Mouse (Mus musculus) C2C12 (cell line): ENCODE measurements around the gene Zfp36l2.

ENCODE experiments used
- CTCF ChIP-seq: IDR thresholded peaks from one replicate; pipeline ENCODE4 v1.5.1; 2011; ENCODE audit not compliant: control insufficient read depth, insufficient read depth, insufficient read length
- FOSL1 ChIP-seq: IDR thresholded peaks from one replicate; pipeline ENCODE4 v1.8.0; 2011; ENCODE audit warnings: mild to moderate bottlenecking, low read length; ENCODE audit not compliant: poor library complexity, insufficient read depth, severe bottlenecking
- MYOG ChIP-seq: IDR thresholded peaks from one replicate; pipeline ENCODE4 v1.6.1; 2011; ENCODE audit not compliant: control insufficient read depth, insufficient read length; ENCODE audit errors: extremely low read depth

GRCm38 (mm10) chr17:84236781-84237557 is 49.2 kb upstream of the Zfp36l2 start:
- TF ChIP-seq FOSL1 (no peak), MYOG (no peak), CTCF (no peak)
